Mouse (Mus musculus) ES-E14 (cell line): Measurements from ENCODE around the gene Nipbl. TPM values are rescaled to one million over a fixed set of nuclear protein-coding genes. Genes with fewer than 3 reads are reported as not detected.

Source experiments
- DNase-seq: peaks from one replicate; pipeline ENCODE4 v3.0.0-alpha.2; 2013; ENCODE audit warnings: low read depth, low spot score
- H3K27ac ChIP-seq: 2 replicates; pipeline ENCODE4 v1.5.1; 2012; ENCODE audit warnings: low read depth, mild to moderate bottlenecking, low read length, moderate library complexity, mixed read lengths; ENCODE audit not compliant: poor library complexity, insufficient read depth, severe bottlenecking
- H3K36me3 ChIP-seq: 2 replicates; pipeline ENCODE4 v1.6.1; 2012; ENCODE audit warnings: mild to moderate bottlenecking, low read length, moderate library complexity, mixed read lengths; ENCODE audit not compliant: control insufficient read depth, poor library complexity, insufficient read depth, severe bottlenecking
- H3K4me1 ChIP-seq, 2 experiments: fragments of 150-350 bp in 1 of 2; sonication (generic) in 1 of 2; 2 replicates each; pipeline ENCODE4 v1.6.1; 2012; ENCODE audit warnings: low read length in 2 of 2, mild to moderate bottlenecking in 1 of 2, mixed read lengths in 1 of 2; ENCODE audit not compliant: control insufficient read depth in 2 of 2, insufficient read depth in 2 of 2, poor library complexity in 1 of 2
- H3K4me3 ChIP-seq, 2 experiments: fragments of 150-350 bp in 1 of 2; sonication (generic) in 1 of 2; 2 replicates each; pipeline ENCODE4 v1.5.1; 2012; ENCODE audit warnings: low read length in 2 of 2, low read depth in 1 of 2, mild to moderate bottlenecking in 1 of 2, mixed read lengths in 1 of 2; ENCODE audit not compliant: insufficient read depth in 1 of 2, poor library complexity in 1 of 2, severe bottlenecking in 1 of 2
- H3K9ac ChIP-seq: 2 replicates; pipeline ENCODE4 v1.6.1; 2012; ENCODE audit warnings: low read depth, mild to moderate bottlenecking, low read length, mixed read lengths; ENCODE audit not compliant: poor library complexity, insufficient read depth, severe bottlenecking
- H3K9me3 ChIP-seq: fragments of 150-350 bp; sonication (generic); 2 replicates; pipeline ENCODE4 v1.6.1; 2012; ENCODE audit warnings: low read depth, mild to moderate bottlenecking, low read length; ENCODE audit not compliant: control insufficient read depth, insufficient read depth
- CHD2 ChIP-seq: IDR thresholded peaks from 2 replicates; pipeline ENCODE4 v1.6.1; 2014; ENCODE audit warnings: mild to moderate bottlenecking, low read depth, low read length, inconsistent platforms
- HCFC1 ChIP-seq: IDR thresholded peaks from 2 replicates; pipeline ENCODE4 v1.6.1; 2012; ENCODE audit warnings: low read length, inconsistent platforms, borderline replicate concordance; ENCODE audit not compliant: insufficient read depth
- MAFK ChIP-seq: IDR thresholded peaks from 2 replicates; pipeline ENCODE4 v1.6.1; 2014; ENCODE audit warnings: mild to moderate bottlenecking, low read depth, low read length, inconsistent platforms; ENCODE audit not compliant: insufficient read depth
- ZC3H11A ChIP-seq: IDR thresholded peaks from 2 replicates; pipeline ENCODE4 v1.6.1; 2012; ENCODE audit warnings: low read depth, mild to moderate bottlenecking, inconsistent platforms, low read length, borderline replicate concordance
- ZNF384 ChIP-seq: IDR thresholded peaks from 2 replicates; pipeline ENCODE4 v1.6.1; 2012; ENCODE audit warnings: low read depth, low read length, inconsistent platforms
- in situ Hi-C, 2 experiments: fragments of 600-800 bp; cut with MboI; formaldehyde crosslinking; loops; one replicate each; pipeline ENCODE4 v1.15.1; 2025; ENCODE audit warnings: low sequenced_read_pairs in 2 of 2, inconsistent platforms in 1 of 2; ENCODE audit not compliant: unreplicated experiment in 2 of 2
- total RNA-seq: library from RNA; depleted of rRNA; stranded (reverse); fragments of 300-350 nt; gene quantifications from 2 replicates; pipeline ENCODE4 v1.2.3, GENCODE M21; 2012

Gene Nipbl
- total RNA-seq, 1 experiment, result 35.1 TPM

- H3K4me3 ChIP-seq, result no peak overlapping the region
- no peak for DNase-seq
- H3K9ac ChIP-seq, result no peak overlapping the region
- TF ChIP-seq MAFK (no peak), ZNF384 (no peak), ZC3H11A (no peak), HCFC1 (no peak), CHD2 (no peak)
- peaks cover 2% of the 10 kb centered on the region; the same call in 1 of the 2 replicates for H3K36me3 ChIP-seq
- in situ Hi-C loops, result no loop called here
- H3K27ac ChIP-seq, result no peak overlapping the region
- no peaks in the 10 kb centered on the region for H3K4me1 ChIP-seq
- no peaks in the 10 kb centered on the region for H3K9me3 ChIP-seq
Observed at GRCm38 (mm10) chr15:8375657-8376056, 68.6 kb downstream of the Nipbl start.

GRCm38 (mm10) chr15:8374724-8375123, 69.5 kb downstream of the Nipbl start:
- Histone ChIP-seq H3K36me3 (peaks cover 2% of the 10 kb centered on the region; the same call in 1 of the 2 replicates), H3K9me3 (no peaks in the 10 kb centered on the region), H3K27ac (no peak overlapping the region), H3K4me3 (no peak overlapping the region), H3K9ac (no peak overlapping the region), H3K4me1 (no peaks in the 10 kb centered on the region)
- TF ChIP-seq MAFK, result no peak
- TF ChIP-seq ZNF384, result no peak
- TF ChIP-seq CHD2, result no peak
- TF ChIP-seq HCFC1, result no peak
- no peak for TF ChIP-seq ZC3H11A
- in situ Hi-C loops, result no loop called here
- no peak for DNase-seq

GRCm38 (mm10) chr15:8347104-8347773, 97.0 kb downstream of the Nipbl start:
- DNase-seq, result no peak
- Histone ChIP-seq H3K9ac (no peak overlapping the region), H3K4me3 (no peak overlapping the region), H3K27ac (no peak overlapping the region), H3K9me3 (no peaks in the 10 kb centered on the region), H3K4me1 (no peaks in the 10 kb centered on the region), H3K36me3 (peaks cover 2% of the 10 kb centered on the region; the same call in 1 of the 2 replicates)
- in situ Hi-C loops, result no loop called here
- TF ChIP-seq CHD2 (no peak), ZNF384 (no peak), MAFK (no peak), ZC3H11A (no peak), HCFC1 (no peak)

GRCm38 (mm10) chr15:8340596-8340995, 103.7 kb downstream of the Nipbl start:
- in situ Hi-C loops, result no loop called here
- no peak overlapping the region for H3K27ac ChIP-seq
- TF ChIP-seq ZNF384 (no peak), ZC3H11A (no peak), CHD2 (no peak), HCFC1 (no peak), MAFK (no peak)
- no peaks in the 10 kb centered on the region for H3K4me1 ChIP-seq
- no peak overlapping the region for H3K9ac ChIP-seq
- H3K36me3 ChIP-seq, result peaks cover 4% of the 10 kb centered on the region
- DNase-seq, result no peak
- H3K4me3 ChIP-seq, result no peak overlapping the region
- no peaks in the 10 kb centered on the region for H3K9me3 ChIP-seq

GRCm38 (mm10) chr15:8331547-8331946, 112.7 kb downstream of the Nipbl start:
- no peaks in the 10 kb centered on the region for H3K9me3 ChIP-seq
- in situ Hi-C loops, result no loop called here
- H3K4me1 ChIP-seq, result no peaks in the 10 kb centered on the region
- H3K4me3 ChIP-seq, result no peak overlapping the region
- H3K9ac ChIP-seq, result no peak overlapping the region
- no peak overlapping the region for H3K27ac ChIP-seq
- peaks cover 2% of the 10 kb centered on the region for H3K36me3 ChIP-seq
- DNase-seq, result no peak
- TF ChIP-seq CHD2 (no peak), MAFK (no peak), ZC3H11A (no peak), HCFC1 (no peak), ZNF384 (no peak)
